Mouse (Mus musculus) adrenal gland, adult (tissue): ENCODE measurements around the gene Ppt2.

Source experiments
- DNase-seq, 2 experiments: peaks; one replicate each; pipeline ENCODE4 v3.0.0; 2022 to 2023; ENCODE audit warnings: low spot score in 1 of 2; ENCODE audit not compliant: inconsistent age in 2 of 2

Ppt2 gene

GRCm38 (mm10) chr17:34656666-34657065 lies 28.4 kb upstream of the Ppt2 start:
- DNase-seq: no peak

GRCm38 (mm10) chr17:34655581-34655991 lies 27.3 kb upstream of the Ppt2 start:
- peak; percentile 94 for DNase-seq

GRCm38 (mm10) chr17:34655160-34655559 lies 26.9 kb upstream of the Ppt2 start:
- peak; percentile 84 to 89 for DNase-seq

GRCm38 (mm10) chr17:34654392-34654791 lies 26.1 kb upstream of the Ppt2 start:
- peak in 1 of 2 experiments; percentile 70 for DNase-seq

GRCm38 (mm10) chr17:34653746-34654285 lies 25.5 kb upstream of the Ppt2 start:
- DNase-seq: peak; percentile 73 to 87

GRCm38 (mm10) chr17:34652985-34653384 lies 24.7 kb upstream of the Ppt2 start:
- peak in 1 of 2 experiments; percentile 40 for DNase-seq

- DNase-seq: peak in 1 of 2 experiments; percentile 29
These were observed 24.2 kb upstream of the Ppt2 start for GRCm38 (mm10) chr17:34652546-34652945.

GRCm38 (mm10) chr17:34651507-34652221 lies 23.4 kb upstream of the Ppt2 start:
- peak; percentile 67 to 74 for DNase-seq

GRCm38 (mm10) chr17:34650781-34651180 lies 22.5 kb upstream of the Ppt2 start:
- peak in 1 of 2 experiments; percentile 35 for DNase-seq

- DNase-seq: peak in 1 of 2 experiments; percentile 32
These were observed 21.0 kb upstream of the Ppt2 start for GRCm38 (mm10) chr17:34649106-34649864.

- peak; percentile 14 to 38 for DNase-seq
These were observed 20.0 kb upstream of the Ppt2 start for GRCm38 (mm10) chr17:34648141-34648890.

- peak; percentile 97 for DNase-seq
These were observed 18.8 kb upstream of the Ppt2 start, which contains the start of gene Atf6b for GRCm38 (mm10) chr17:34646906-34647787. Gene Atf6b, plus strand, starts transcription at chr17:34647146.

GRCm38 (mm10) chr17:34645831-34646511 lies 17.7 kb upstream of the Ppt2 start:
- peak; percentile 42 to 62 for DNase-seq

GRCm38 (mm10) chr17:34645256-34645829 lies 17.0 kb upstream of the Ppt2 start:
- peak in 1 of 2 experiments; percentile 53 for DNase-seq

GRCm38 (mm10) chr17:34644608-34645007 lies 16.3 kb upstream of the Ppt2 start, which contains the start of gene Fkbpl:
Gene Fkbpl, plus strand, starts transcription at chr17:34644764.
- DNase-seq: peak; percentile 96 to 99

GRCm38 (mm10) chr17:34643944-34644343 lies 15.6 kb upstream of the Ppt2 start:
- peak in 1 of 2 experiments; percentile 49 for DNase-seq

- peak in 1 of 2 experiments; percentile 34 for DNase-seq
These were observed 15.1 kb upstream of the Ppt2 start for GRCm38 (mm10) chr17:34643379-34643778.

GRCm38 (mm10) chr17:34641945-34642344 lies 13.6 kb upstream of the Ppt2 start:
- DNase-seq: peak in 1 of 2 experiments; percentile 3
